Mouse (Mus musculus) heart, postnatal 36 days (tissue): Measurements from ENCODE around the gene Smg6. TPM values are rescaled to one million over a fixed set of nuclear protein-coding genes. Genes with fewer than 3 reads are reported as not detected.

Experiments
- DNase-seq, 2 experiments: peaks; one replicate each; pipeline ENCODE4 v3.0.0; 2021 to 2022
- intact Hi-C: fragments of 180-260 bp; cut with DNase I; formaldehyde crosslinking; loops from one replicate; pipeline ENCODE4 v1.15.1; 2025
- total RNA-seq, 2 experiments: library from RNA; stranded (reverse); gene quantifications; 2 replicates each; pipeline ENCODE4 v1.2.3; 2021

Gene Smg6
- total RNA-seq, 2 experiments from 2014 or later, result 18.2 to 21.0 TPM

GRCm38 (mm10) chr11:75194121-75194849, 268.7 kb downstream of the Smg6 start:
- peak; percentile 32 to 55 for DNase-seq
- intact Hi-C loops, result loop anchor here (5.0 to 10.0 kb wide), 3 partner anchors 153 to 381 kb away; partner anchors contain the start of genes Rpa1 and Smyd4

GRCm38 (mm10) chr11:75194850-75195461, 269.3 kb downstream of the Smg6 start:
- intact Hi-C loops, result loop anchor here (5.0 to 10.0 kb wide), 3 partner anchors 152 to 380 kb away; partner anchors contain the start of genes Rpa1 and Smyd4
- DNase-seq, result peak; percentile 53 to 58

GRCm38 (mm10) chr11:75196131-75196530, 270.5 kb downstream of the Smg6 start:
- intact Hi-C loops, result loop anchor here (10.0 kb wide), 1 partner anchor 379 kb away; no protein-coding TSS in a partner anchor
- no peak for DNase-seq

- no peak for DNase-seq
- intact Hi-C loops, result loop anchor here (10.0 kb wide), 1 partner anchor 377 kb away; no protein-coding TSS in a partner anchor
Measured at GRCm38 (mm10) chr11:75197956-75198355, 272.3 kb downstream of the Smg6 start.

- intact Hi-C loops, result loop anchor here (10.0 kb wide), 1 partner anchor 376 kb away; no protein-coding TSS in a partner anchor
- DNase-seq, result no peak
Measured at GRCm38 (mm10) chr11:75198792-75199191, 273.2 kb downstream of the Smg6 start.

- intact Hi-C loops, result loop anchor here (10.0 kb wide), 1 partner anchor 375 kb away; no protein-coding TSS in a partner anchor
- no peak for DNase-seq
Measured at GRCm38 (mm10) chr11:75199951-75200350, 274.3 kb downstream of the Smg6 start.

GRCm38 (mm10) chr11:75200935-75201334, 275.3 kb downstream of the Smg6 start:
- no peak for DNase-seq
- intact Hi-C loops, result no loop called here

- intact Hi-C loops, result no loop called here
- DNase-seq, result no peak
Measured at GRCm38 (mm10) chr11:75201721-75202120, 276.1 kb downstream of the Smg6 start.

GRCm38 (mm10) chr11:75203926-75204325, 278.3 kb downstream of the Smg6 start:
- intact Hi-C loops, result no loop called here
- DNase-seq, result no peak

GRCm38 (mm10) chr11:75204472-75204871, 278.8 kb downstream of the Smg6 start:
- intact Hi-C loops, result no loop called here
- no peak for DNase-seq

- intact Hi-C loops, result no loop called here
- no peak for DNase-seq
Measured at GRCm38 (mm10) chr11:75206347-75206746, 280.7 kb downstream of the Smg6 start.

- DNase-seq, result no peak
- intact Hi-C loops, result no loop called here
Measured at GRCm38 (mm10) chr11:75209363-75209762, 283.7 kb downstream of the Smg6 start.

GRCm38 (mm10) chr11:75210093-75210492, 284.5 kb downstream of the Smg6 start:
- no peak for DNase-seq

GRCm38 (mm10) chr11:75210755-75211154, 285.1 kb downstream of the Smg6 start:
- no peak for DNase-seq
- intact Hi-C loops, result no loop called here

More at GRCm38 (mm10) chr11:75210093-75210492, 284.5 kb downstream of the Smg6 start:
- intact Hi-C loops, result no loop called here

- DNase-seq, result peak in 1 of 2 experiments; percentile 57
- intact Hi-C loops, result no loop called here
Measured at GRCm38 (mm10) chr11:75212031-75212667, 286.5 kb downstream of the Smg6 start.

GRCm38 (mm10) chr11:75212876-75213275, 287.3 kb downstream of the Smg6 start:
- no peak for DNase-seq
- intact Hi-C loops, result no loop called here

- DNase-seq, result peak in 1 of 2 experiments; percentile 29
- intact Hi-C loops, result no loop called here
Measured at GRCm38 (mm10) chr11:75213372-75214080, 287.9 kb downstream of the Smg6 start.
